Mouse (Mus musculus): ENCODE data around the gene Col7a1.

The Col7a1 gene

GRCm38 (mm10) chr9:108953081-108953636 is at the start of gene Col7a1:
Col7a1 (plus strand) TSS chr9:108953586.
- peak; percentile 14 to 34 for DNase-seq

GRCm38 (mm10) chr9:108912308-108912707 is 41.1 kb upstream of the Col7a1 start:
- no peak for DNase-seq

- DNase-seq = no peak
Observed at GRCm38 (mm10) chr9:108913161-108913560, 40.2 kb upstream of the Col7a1 start.

- DNase-seq = no peak
Observed at GRCm38 (mm10) chr9:108913621-108914020, 39.8 kb upstream of the Col7a1 start.

- DNase-seq = peak in 1 of 2 experiments; percentile 5
Observed at GRCm38 (mm10) chr9:108914491-108914890, 38.9 kb upstream of the Col7a1 start, which contains the start of gene Tmem89. Tmem89 (plus strand) TSS chr9:108914619.

GRCm38 (mm10) chr9:108925897-108926296 is 27.5 kb upstream of the Col7a1 start:
- DNase-seq = no peak

- no peak for DNase-seq
Observed at GRCm38 (mm10) chr9:108928424-108928823, 25.0 kb upstream of the Col7a1 start.

GRCm38 (mm10) chr9:108935991-108936390 is 17.4 kb upstream of the Col7a1 start:
- no peak for DNase-seq

- DNase-seq = peak; percentile 94 to 95
Observed at GRCm38 (mm10) chr9:108936418-108937364, 16.7 kb upstream of the Col7a1 start, which contains the start of gene Uqcrc1. Uqcrc1 (plus strand) TSS chr9:108936633.

GRCm38 (mm10) chr9:108945111-108945510 is 8.3 kb upstream of the Col7a1 start:
- no peak for DNase-seq

- DNase-seq = no peak
Observed at GRCm38 (mm10) chr9:108945608-108946007, 7.8 kb upstream of the Col7a1 start.

GRCm38 (mm10) chr9:108949231-108949966 is 4.0 kb upstream of the Col7a1 start:
- peak in 1 of 2 experiments; percentile 15 for DNase-seq

GRCm38 (mm10) chr9:108949967-108950728 is 3.2 kb upstream of the Col7a1 start:
- no peak for DNase-seq

- no peak for DNase-seq
Observed at GRCm38 (mm10) chr9:108955241-108955640, 1.9 kb downstream of the Col7a1 start.

- DNase-seq = no peak
Observed at GRCm38 (mm10) chr9:108955846-108956245, 2.5 kb downstream of the Col7a1 start.

- no peak for DNase-seq
Observed at GRCm38 (mm10) chr9:108963577-108963976, 10.2 kb downstream of the Col7a1 start.

GRCm38 (mm10) chr9:108964338-108964737 is 11.0 kb downstream of the Col7a1 start:
- no peak for DNase-seq

GRCm38 (mm10) chr9:108970623-108971022 is 17.2 kb downstream of the Col7a1 start:
- DNase-seq = no peak

GRCm38 (mm10) chr9:108976483-108976882 is 23.1 kb downstream of the Col7a1 start:
- no peak for DNase-seq

GRCm38 (mm10) chr9:108977966-108978365 is 24.6 kb downstream of the Col7a1 start:
- DNase-seq = no peak

GRCm38 (mm10) chr9:108982498-108982897 is 29.1 kb downstream of the Col7a1 start:
- no peak for DNase-seq

- no peak for DNase-seq
Observed at GRCm38 (mm10) chr9:108983209-108983608, 29.8 kb downstream of the Col7a1 start.

All from lung, adult 18-20 months (tissue).